Mouse (Mus musculus): Measurements from ENCODE around the gene Sult2b1.
A peak's percentile ranks its signal among the peaks of the same experiment; 100 is the strongest.

The Sult2b1 gene

DNA sequence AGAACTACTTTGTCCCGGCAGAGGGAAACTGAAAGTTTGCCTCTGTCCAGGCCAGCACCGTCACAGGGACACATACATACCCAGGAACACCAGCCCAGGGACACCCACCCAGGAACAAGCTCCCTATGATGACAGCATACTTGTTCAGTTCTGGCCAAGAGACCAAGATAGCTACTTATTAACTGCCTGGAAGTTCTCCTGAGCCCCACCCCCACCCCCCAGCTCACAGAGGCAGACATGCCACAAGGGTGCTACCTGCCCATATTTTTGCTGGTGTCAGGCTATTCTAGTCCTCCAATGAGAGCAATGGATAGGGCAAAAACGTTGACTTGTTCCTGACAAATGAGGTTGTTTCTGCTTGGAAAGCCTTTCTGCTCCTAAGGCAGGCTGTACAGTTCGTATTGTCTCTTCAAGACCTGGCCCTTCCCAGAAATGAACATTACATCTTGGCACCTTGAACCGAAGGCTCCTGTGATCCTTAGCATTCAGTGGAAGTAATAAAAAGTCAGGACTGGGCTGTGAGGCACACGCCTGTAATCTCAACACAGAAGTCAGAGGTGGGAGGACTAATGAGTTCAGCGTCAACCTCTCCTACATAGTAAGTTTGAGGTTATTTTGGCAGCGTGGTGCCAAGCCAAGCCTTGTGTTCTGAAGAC lies 13.9 kb downstream of the Sult2b1 start:
- DNase-seq: no peak

GRCm38 (mm10) chr7:45767500-45767899 lies 17.0 kb downstream of the Sult2b1 start:
- DNase-seq: no peak

GRCm38 (mm10) chr7:45766764-45767163 lies 17.7 kb downstream of the Sult2b1 start:
- DNase-seq: no peak

DNA sequence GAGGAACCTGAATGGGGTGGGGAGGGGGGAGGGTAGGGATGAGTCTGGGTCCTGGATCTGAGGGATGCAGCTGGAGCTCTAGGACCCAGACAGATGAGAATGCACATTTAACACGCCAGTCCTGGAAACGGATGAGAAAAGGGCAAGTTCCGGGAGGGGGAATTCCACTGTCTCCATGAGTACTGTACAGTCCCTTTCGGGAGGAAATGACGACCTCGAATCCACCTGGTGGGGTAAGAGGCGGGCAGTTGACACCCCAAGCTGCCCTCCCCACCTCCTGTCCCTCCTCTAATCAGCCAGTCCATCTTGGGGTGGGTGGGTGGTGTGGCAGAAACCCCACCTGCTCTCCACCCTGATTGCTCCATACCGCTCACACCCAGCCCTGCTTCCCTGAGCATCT lies 18.5 kb downstream of the Sult2b1 start:
- DNase-seq: no peak

DNA sequence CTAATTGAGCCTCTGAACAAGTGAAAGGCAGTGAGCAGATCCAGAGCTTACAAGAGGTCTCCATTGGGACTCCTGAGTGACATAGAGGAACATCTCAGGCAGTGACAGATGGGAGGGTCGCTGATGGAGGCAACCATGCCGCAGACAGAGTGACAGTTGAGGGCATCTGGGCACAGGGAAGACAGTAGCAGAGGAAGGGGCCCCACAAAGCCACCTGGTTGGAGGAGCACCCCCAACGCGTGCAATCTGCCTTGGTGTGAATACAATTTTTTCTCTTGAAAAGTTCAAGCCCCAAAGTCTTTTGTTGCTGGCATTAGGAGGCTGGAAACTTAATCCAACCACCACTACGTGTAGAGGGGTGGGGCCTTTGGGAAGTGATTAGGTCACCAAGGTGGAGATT lies 24.3 kb downstream of the Sult2b1 start:
- peak; percentile 35 for DNase-seq

DNA sequence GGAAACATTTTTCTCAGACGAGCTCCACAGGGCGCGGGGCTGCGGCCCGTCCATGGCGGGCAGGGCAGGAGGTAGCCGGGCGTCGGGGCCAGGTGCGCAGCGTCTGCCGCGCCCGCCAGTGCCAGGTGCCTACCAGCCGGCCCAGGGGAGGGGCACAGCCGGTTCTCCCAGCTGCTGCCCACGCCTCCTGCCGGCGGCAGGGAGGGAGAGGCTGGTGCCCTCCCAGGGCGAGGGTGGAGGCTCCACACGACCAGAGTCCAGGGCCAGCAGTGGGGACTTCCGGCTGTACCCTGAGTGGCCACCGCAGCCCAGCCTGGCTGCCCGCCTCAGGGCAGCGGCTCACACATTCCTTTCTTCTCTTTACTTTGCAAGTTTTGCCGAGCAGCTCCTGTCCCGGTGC lies 25.1 kb downstream of the Sult2b1 start:
- DNase-seq: peak; percentile 64

- no peak for DNase-seq
Observed at GRCm38 (mm10) chr7:45755703-45756102, 28.8 kb downstream of the Sult2b1 start.

DNA sequence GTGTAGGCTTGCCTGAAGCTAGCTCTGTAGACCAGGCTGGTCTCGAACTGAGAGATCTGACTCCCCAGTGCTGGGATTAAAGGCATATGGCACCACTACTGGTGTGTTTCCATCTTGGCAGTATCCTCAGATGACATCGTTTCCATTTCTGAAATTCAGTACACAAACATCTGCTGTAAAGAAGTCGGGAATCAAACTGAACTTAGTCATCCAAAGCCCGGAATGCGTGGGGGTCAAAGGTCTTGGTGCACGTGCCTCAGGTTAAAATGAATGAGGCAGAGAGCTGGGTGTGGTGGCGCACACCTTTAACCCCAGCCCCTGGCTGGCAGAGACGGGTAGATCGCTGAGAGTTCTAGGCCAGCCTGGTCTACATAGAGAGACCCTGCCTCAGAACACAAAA lies 34.3 kb downstream of the Sult2b1 start:
- DNase-seq: no peak

- no peak for DNase-seq
Observed at GRCm38 (mm10) chr7:45749401-45749800, 35.1 kb downstream of the Sult2b1 start.

DNA sequence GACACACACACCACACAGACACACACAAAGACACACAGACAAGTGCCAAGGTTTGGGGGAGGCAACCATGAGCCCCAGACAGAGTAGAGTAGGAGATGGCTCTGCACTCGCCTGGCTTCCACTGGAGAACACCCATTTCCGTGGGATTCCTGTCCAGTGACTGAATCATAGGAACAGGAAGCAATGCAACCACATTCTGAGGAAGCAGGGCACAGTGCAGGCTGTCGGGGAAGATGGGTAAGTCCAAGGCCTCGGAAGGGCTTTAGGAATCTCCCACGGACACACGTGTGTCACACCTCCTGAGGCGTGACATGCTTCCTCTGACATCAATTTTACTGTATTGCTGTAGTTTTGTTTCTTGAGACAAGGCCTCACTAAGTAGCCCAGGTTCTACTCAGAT lies 36.4 kb downstream of the Sult2b1 start:
- no peak for DNase-seq

DNA sequence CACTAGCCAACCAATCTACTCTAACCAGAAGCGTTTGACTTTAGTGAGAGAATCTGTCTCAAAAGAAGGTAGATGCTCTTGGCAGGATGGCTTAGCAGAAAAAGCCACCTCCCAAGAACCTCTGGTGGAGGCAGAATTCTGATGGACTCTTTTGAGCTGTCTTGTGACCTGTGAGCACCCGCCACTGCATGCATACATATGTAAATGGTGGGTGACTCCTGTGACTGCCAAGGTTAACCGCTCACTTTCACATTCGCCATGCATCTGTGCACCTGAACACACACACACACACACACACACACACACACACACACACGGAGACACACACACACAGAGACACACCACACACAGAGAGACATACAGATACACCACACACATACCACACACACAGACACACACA lies 37.0 kb downstream of the Sult2b1 start:
- DNase-seq: no peak

DNA sequence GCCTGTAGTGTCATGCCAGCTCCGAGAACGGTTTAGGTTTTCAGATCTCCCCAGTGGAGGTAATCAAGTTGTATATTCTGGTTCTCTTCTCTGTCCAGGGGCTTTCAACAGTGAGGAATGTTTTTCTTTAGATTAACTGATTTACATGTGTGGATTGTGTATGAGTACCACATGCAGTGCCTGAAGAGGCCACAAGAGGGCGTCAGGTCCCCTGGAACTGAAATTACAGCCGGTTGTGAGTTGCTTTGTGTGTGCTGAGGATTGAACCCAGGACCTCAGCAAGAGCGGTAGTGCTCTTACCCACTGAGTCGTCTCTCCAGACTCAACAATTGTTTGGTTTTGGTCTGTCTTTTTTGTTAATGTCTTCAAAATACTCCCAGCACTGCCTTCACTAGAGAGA lies 38.0 kb downstream of the Sult2b1 start:
- no peak for DNase-seq

DNA sequence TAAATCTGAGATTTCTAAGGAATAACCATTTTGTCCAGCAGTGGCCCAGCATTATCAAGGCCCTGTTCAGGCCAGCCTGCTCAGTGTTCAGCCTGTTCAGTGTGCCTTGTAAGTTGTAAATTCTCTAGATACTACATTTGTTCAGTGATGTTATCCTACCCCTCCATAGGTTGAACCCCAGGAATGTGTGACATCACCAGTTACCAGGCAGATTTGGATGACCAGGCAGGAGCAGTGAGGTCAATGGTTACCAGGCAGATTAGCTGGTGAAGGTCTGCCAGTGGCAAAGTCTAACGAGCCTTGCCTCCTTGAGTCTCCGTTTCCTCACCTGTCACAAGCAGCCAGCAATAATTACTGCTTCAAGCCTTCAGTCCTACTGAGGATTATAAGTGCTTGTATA lies 40.1 kb downstream of the Sult2b1 start:
- DNase-seq: peak; percentile 25

- peak; percentile 26 for DNase-seq
Observed at GRCm38 (mm10) chr7:45742338-45742737, 42.1 kb downstream of the Sult2b1 start.

DNA sequence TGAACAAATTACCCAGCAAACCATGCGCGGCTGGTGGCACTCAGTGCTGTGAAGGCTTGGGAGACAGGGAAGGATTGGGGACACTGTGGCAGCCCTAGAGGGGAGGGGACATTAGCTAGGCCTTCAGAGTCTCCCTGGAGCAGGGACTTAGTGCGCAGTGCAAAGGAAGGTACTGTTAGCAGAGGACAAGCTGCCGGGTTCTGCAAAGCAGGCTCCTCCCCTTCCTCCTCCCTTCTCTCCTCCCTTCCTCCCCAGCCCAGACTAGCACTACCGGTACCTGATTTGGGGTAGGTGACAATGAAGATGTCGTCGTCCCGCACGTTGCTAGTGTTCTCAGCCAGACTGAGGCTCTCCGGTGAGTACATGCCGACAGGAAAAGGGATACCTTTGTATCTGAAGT lies 42.7 kb downstream of the Sult2b1 start:
- peak; percentile 59 for DNase-seq

DNA sequence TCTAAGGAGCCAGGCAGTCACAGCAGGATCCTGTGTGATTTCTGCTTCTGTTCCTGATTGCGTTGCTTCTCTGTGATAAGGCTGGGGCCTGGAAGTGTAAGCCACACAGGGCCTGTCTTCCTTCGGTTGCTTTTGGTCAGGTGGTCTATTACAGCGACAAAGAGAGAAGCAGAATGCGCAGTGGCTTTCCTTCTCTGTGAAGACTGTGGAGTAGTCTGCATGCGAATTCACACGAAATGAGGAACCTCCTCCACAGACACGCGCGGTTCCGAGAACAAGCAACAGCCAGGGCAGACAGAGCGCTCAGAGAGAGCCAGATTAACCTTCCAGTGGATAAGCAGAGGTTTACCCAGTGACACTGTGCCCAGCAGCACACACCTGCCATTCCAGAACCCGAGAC lies 43.2 kb downstream of the Sult2b1 start:
- DNase-seq: no peak

DNA sequence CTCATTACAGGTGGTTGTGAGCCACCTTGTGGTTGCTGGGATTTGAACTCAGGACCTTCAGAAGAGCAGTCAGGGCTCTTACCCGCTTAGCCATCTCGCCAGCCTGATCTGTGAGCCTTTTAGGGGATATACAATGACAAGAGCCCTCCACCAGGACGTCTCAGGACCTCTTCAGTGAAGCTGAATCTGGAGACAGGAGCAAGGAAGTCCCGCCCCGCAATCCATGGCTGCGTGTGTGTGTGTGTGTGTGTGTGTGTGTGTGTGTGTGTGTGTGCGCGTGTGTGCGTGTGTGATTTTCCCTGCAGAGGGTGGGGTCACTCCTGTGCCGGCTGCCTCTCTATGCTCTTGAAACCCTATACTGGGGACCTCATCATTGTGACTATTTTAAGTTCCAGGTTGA lies 44.6 kb downstream of the Sult2b1 start:
- DNase-seq: no peak

GRCm38 (mm10) chr7:45739162-45739763 lies 45.2 kb downstream of the Sult2b1 start:
- DNase-seq: peak; percentile 84

DNA sequence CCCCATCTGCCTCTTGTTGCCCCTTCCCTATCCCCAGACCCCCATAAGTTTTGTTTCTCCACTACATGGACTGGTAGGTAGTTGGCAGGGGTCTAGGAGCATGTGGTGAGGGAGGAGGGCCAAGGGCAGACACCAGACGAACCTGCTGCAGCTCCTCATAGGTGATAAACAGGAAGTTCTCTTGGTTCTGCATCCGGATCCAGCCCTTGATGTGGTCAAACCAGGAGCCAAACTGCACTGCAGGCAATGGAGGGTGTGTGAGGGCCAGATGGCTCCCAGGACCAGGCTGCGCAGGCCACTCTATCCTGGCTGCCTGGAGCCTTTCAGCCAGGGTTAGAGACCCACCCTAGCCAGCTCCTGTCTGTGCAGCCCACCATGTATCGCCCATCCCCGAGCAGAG lies 51.0 kb downstream of the Sult2b1 start:
- peak; percentile 86 for DNase-seq

GRCm38 (mm10) chr7:45730727-45731431 lies 53.6 kb downstream of the Sult2b1 start:
- peak; percentile 63 for DNase-seq

GRCm38 (mm10) chr7:45727625-45728024 lies 56.8 kb downstream of the Sult2b1 start:
- DNase-seq: no peak

DNA sequence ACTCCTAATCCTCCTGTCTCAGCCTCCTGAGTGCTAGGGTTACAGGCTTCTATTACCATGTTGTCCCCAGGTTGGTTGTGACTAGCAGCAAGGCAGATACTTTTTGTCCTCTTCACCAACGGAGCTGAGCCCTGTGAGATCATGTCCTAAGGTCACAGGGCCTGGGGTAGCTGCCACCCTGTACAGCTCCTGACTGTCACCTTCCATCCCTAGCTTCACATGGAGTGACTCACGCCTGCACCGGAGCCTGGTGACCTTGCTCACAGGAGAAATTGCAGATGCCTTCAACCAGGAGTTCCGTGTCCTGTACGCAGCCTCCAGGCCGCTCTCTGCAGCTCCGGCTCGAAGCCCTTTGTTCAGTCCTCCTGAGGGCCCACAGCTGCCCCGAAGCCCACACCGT lies 58.0 kb downstream of the Sult2b1 start:
- DNase-seq: no peak

GRCm38 (mm10) chr7:45725713-45726112 lies 58.8 kb downstream of the Sult2b1 start, which contains the start of gene Spaca4:
Gene Spaca4 (minus strand): TSS chr7:45725813.
- no peak for DNase-seq

DNA sequence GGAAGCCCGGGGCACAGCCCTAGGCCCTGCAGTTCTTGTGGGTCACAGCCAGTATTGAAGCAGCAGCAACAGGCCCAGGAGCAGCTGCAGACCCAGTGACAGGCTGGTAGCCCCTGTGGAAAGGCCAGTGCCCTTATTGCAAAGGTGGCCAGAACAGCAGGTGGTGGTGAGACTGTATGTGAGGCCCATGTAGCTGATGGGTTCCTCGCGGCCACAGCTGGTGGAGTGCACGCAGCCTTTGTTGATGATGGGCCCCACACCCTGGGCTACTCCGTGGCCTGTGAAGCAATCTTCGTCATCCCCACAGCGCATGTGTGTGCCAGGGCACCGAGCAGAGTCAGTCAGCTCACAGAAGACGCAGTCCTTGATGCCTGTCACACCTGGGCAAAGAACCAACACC lies 59.3 kb downstream of the Sult2b1 start:
- no peak for DNase-seq
